Mouse (Mus musculus): Measurements from ENCODE around the gene Rsph6a.

- TF ChIP-seq POLR2A (IDR thresholded peaks at IDR 0.05; ENCODE audit: borderline replicate concordance, insufficient read depth, low read length) = peak; percentile 56; the same call in 1 of the 2 replicates
- TF ChIP-seq CTCF (IDR thresholded peaks at IDR 0.05; ENCODE audit: borderline replicate concordance, insufficient read depth, low read depth, low read length) = no peak
Measured at GRCm38 (mm10) chr7:19024096-19024506, 30.4 kb upstream of the Rsph6a start, which contains the start of gene Sympk.
